Mouse (Mus musculus): ENCODE data around the gene Mical2. TPM values are rescaled to one million over a fixed set of nuclear protein-coding genes. Genes with fewer than 3 reads are reported as not detected.

Mical2 gene
- polyA plus RNA-seq, 1 experiment from 2014 or later, result 1.2 TPM

- H3K4me3 ChIP-seq, result no peak overlapping the region
- H3K27ac ChIP-seq, result no peak overlapping the region
- H3K36me3 ChIP-seq, result no peaks in the 10 kb centered on the region
- H3K4me1 ChIP-seq (replicated peaks), result peaks cover 18% of the 10 kb centered on the region
- H3K9me3 ChIP-seq, result no peaks in the 10 kb centered on the region
- no peaks in the 10 kb centered on the region for H3K27me3 ChIP-seq (ENCODE audit: insufficient read depth, poor library complexity, severe bottlenecking)
- WGBS, result 94% methylated on average over 2 of the region's 2 CpGs
- no peak for DNase-seq (ENCODE audit: low spot score)
Measured at GRCm38 (mm10) chr7:112454951-112455350, 229.3 kb downstream of the Mical2 start.

GRCm38 (mm10) chr7:112455566-112456110 lies 230.0 kb downstream of the Mical2 start:
- peaks cover 18% of the 10 kb centered on the region for H3K4me1 ChIP-seq (replicated peaks)
- no peak overlapping the region for H3K4me3 ChIP-seq
- no peaks in the 10 kb centered on the region for H3K27me3 ChIP-seq (ENCODE audit: insufficient read depth, poor library complexity, severe bottlenecking)
- 86% methylated on average over 5 of the region's 5 CpGs for WGBS
- H3K27ac ChIP-seq, result no peak overlapping the region
- H3K36me3 ChIP-seq, result no peaks in the 10 kb centered on the region
- no peaks in the 10 kb centered on the region for H3K9me3 ChIP-seq
- no peak for DNase-seq (ENCODE audit: low spot score)

- Histone ChIP-seq H3K9me3 (no peaks in the 10 kb centered on the region), H3K27ac (no peak overlapping the region), H3K4me1 (replicated peaks) (peaks cover 20% of the 10 kb centered on the region), H3K4me3 (no peak overlapping the region), H3K27me3 (ENCODE audit: insufficient read depth, poor library complexity, severe bottlenecking) (no peaks in the 10 kb centered on the region), H3K36me3 (no peaks in the 10 kb centered on the region)
- no peak for DNase-seq (ENCODE audit: low spot score)
- WGBS, result 89% methylated on average over 4 of the region's 4 CpGs
Measured at GRCm38 (mm10) chr7:112457373-112457772, 231.7 kb downstream of the Mical2 start.

GRCm38 (mm10) chr7:112457920-112458319 lies 232.3 kb downstream of the Mical2 start:
- Histone ChIP-seq H3K4me1 (replicated peaks) (peaks cover 25% of the 10 kb centered on the region), H3K27me3 (ENCODE audit: insufficient read depth, poor library complexity, severe bottlenecking) (no peaks in the 10 kb centered on the region), H3K27ac (no peak overlapping the region), H3K9me3 (no peaks in the 10 kb centered on the region), H3K36me3 (no peaks in the 10 kb centered on the region), H3K4me3 (no peak overlapping the region)
- 88% methylated on average over 4 of the region's 4 CpGs for WGBS
- no peak for DNase-seq (ENCODE audit: low spot score)

- no peaks in the 10 kb centered on the region for H3K27me3 ChIP-seq (ENCODE audit: insufficient read depth, poor library complexity, severe bottlenecking)
- no peak for DNase-seq (ENCODE audit: low spot score)
- H3K4me1 ChIP-seq (replicated peaks), result peaks cover 30% of the 10 kb centered on the region
- no peaks in the 10 kb centered on the region for H3K9me3 ChIP-seq
- H3K4me3 ChIP-seq, result no peak overlapping the region
- H3K36me3 ChIP-seq, result no peaks in the 10 kb centered on the region
- no peak overlapping the region for H3K27ac ChIP-seq
- 84% methylated on average over 5 of the region's 5 CpGs for WGBS
Measured at GRCm38 (mm10) chr7:112458440-112458839, 232.8 kb downstream of the Mical2 start.

Other genes starting within 250 kb of the Mical2 start
- 70.9 and 82.0 TPM in 2 replicates for gene Usp47, start 202.4 kb upstream of the Mical2 start, polyA plus RNA-seq (2016; fragmentation: Nextera tagmentation; extraction: Ambion mirVana)
- 7.3 and 9.0 TPM in 2 replicates for gene Dkk3, start 66.8 kb upstream of the Mical2 start, polyA plus RNA-seq (2016; fragmentation: Nextera tagmentation; extraction: Ambion mirVana)
- gene Parva, start 201.6 kb downstream of the Mical2 start, polyA plus RNA-seq (2016; fragmentation: Nextera tagmentation; extraction: Ambion mirVana), result 46.9 and 54.5 TPM in 2 replicates